Mouse (Mus musculus) heart, adult 18-20 months (tissue): ENCODE measurements around the gene Rnf169. TPM values are rescaled to one million over a fixed set of nuclear protein-coding genes. Genes with fewer than 3 reads are reported as not detected.
"Not testable (repeated sequence)": the region's sequence is repeated elsewhere in the genome, so short reads cannot be mapped to it uniquely, and the experiment has no call there.

Experiments
- DNase-seq, 2 experiments: peaks; one replicate each; pipeline ENCODE4 v3.0.0; 2021 to 2022; ENCODE audit warnings: mixed read lengths in 1 of 2
- total RNA-seq, 2 experiments: library from RNA; stranded (reverse); gene quantifications; 2 replicates each; pipeline ENCODE4 v1.2.3; 2021

Rnf169 gene
- total RNA-seq, 2 experiments from 2014 or later = 10.6 to 11.3 TPM

DNA sequence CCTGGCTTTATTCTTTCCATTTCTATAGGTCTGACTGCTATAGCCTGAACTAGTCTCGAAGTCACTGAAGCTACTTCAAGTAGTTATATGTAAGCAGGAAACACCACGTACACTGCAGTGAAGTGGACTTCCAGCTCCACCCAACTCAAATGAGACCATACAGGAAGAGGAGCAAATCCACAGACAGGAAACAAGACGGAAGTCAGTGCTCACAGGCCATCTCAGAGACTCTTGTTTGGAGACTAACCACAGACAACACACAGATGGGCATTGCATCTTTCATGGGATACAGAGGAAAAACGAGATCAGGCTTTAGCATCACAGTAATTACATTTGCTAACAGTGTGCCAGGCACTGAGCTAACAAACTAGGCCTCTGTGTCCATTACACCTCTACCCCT is 33.9 kb downstream of the Rnf169 start:
- no peak for DNase-seq

DNA sequence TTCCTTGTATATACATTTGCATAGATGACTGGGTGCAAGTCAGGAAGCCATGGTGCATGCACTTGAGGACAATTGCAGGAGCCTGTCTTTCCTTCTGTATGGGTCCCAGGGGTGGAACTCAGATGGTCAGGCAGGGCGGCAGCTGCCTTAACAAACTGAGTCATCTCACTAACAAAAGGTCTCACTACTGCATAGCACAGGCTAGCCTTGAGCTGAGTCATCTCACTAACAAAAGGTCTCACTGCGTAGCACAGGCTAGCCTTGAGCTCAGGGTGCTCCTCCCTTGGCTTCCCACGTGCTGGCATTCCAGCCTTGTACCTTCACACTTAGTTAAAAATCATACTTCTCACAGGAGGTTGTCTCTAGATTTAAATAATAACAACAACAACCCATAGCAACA is 34.3 kb downstream of the Rnf169 start:
- DNase-seq = no peak

DNA sequence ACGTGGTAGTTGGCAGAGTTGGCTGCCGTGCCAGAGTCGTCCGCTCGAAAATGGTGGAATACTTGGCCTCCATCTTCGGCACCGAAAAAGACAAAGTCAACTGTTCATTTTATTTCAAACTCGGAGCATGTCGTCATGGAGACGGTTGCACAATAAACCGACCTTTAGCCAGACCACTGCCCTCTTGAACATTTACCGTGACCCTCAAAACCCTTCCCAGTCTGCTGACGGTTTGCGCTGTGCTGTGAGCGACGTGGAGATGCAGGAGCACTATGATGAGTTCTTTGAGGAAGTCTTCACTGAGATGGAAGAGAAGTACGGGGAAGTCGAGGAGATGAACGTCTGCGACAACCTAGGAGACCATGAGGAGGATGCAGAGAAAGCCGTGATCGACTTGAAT is 35.2 kb downstream of the Rnf169 start:
- not testable (repeated sequence) for DNase-seq

DNA sequence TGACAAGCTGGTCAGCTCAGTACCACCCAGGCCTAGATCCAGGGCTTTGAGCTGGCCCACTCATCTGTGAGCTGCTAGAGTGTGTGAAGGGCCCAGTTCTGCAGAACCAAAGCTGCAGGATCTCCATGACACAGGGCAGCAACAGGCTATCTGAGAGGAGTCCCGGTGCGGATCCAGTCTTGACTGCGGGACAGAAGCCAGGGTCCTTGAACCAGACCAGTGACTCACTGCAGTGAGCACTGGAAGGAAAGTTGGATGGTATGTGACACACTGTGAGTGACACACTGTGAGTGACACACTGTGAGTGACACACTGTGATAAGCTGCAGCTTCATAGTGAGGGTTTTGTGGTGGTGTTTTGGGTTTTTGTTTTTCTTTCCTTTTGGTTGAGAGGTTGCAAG is 35.7 kb downstream of the Rnf169 start:
- no peak for DNase-seq

DNA sequence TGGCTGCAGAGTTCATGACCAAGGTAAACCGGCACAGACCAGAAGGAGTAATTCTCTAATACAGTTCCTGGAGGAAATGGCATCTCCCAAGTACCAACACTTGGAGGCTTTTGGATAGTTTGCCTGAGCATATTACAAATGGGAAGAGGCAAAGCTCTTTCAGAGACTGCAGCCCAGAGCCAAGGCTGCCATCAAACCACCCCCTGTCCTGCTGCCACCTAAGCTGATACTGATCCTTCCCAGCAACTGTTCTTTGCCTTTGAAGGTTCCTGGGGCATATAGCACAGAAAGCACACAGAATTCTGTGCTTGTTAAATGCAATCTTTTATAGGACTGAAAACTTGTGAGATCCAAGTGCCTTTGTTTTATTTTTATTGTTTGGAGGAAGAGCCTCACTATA is 39.6 kb downstream of the Rnf169 start:
- no peak for DNase-seq

DNA sequence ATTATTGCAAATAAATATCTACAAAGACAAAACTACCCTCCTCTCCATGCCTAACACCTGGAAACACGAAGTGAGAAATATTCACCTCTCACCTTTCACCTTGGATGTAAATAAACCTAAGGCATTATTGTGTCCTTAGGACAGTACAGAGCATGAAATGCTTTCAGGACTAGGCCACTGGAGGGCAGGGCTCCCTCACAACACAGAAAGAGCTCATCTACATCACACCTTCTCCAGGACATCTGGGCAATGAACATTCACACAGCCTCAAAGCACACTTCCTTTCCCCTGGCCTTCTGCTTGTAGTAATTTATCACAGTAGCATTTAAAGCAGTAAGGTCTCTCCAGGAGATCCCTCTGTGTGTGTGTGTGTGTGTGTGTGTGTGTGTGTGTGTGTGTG is 44.5 kb downstream of the Rnf169 start:
- no peak for DNase-seq

DNA sequence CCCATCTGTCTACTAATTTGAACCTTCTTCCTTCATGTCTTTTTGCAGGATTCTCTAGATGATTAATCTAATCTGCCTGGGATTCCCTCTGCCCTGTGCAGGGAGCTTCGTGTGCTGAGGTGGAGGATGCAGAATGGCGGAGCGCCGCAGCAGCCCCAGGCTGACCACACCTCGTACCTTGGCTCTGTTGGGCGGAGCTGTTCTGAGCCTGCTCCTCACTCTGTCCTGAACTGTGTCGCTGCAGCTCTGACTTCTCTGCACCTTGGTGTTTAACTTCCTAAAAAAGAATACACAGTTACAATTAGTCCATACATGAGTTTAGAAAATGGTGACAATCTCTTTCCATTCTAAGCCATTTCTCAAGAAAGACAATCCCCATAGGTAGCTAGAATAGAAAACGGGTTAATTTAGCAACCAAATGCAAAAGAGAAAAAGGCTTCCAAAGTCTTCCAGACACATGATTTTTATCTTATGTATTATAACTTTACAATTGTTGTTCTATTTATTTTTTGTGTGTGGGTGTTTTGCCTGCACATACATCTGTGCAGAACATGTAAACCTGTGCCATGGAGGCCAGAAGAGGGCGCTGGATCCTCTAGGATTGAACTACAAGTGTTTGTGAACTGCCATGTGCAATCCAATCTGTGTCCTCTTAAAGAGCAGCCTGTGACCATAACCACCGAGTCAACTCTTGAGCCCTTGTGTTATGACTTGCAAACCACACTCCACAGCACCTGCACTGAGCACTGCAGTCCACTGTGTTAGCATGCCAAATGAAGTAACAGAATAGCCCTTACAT is 53.1 kb downstream of the Rnf169 start:
- DNase-seq = peak; percentile 74 to 87

DNA sequence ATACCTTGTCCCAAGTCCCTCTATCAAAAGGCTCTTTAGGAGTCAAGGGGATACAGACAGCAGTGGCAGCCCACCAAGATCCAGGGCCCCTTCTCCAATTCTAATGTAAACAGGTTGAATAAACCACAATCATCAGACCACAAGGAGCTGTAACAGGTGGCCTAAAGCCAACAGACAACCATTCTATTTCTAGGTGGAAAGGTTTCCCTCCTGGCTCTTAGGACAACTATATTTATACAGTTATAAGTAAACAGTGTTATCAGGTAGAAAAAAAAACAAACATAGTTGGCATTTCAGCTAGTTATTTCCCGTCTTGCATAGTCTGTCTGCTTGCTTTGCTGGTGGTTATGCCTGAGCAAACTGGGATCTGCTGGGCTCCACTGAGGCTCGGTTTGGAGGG is 59.8 kb downstream of the Rnf169 start:
- DNase-seq = no peak

DNA sequence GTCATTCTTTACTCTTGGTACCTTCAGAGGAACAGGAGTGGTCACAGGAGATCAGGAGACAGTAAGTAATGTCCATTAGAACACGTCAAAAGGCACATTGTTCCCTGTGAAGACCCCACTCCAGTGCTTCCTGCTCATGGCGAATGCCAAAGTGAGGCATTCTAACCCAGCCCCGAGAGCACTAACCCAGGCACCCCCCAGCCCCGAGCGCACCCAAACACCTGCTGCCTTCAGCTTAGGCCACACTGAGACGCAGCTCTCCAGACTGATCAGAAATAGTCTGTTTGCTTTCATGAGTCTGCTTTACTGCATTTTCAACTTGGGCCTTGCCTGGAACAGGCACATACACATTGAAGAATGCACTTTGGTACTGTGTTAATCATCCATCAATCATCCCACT is 60.3 kb downstream of the Rnf169 start:
- no peak for DNase-seq

DNA sequence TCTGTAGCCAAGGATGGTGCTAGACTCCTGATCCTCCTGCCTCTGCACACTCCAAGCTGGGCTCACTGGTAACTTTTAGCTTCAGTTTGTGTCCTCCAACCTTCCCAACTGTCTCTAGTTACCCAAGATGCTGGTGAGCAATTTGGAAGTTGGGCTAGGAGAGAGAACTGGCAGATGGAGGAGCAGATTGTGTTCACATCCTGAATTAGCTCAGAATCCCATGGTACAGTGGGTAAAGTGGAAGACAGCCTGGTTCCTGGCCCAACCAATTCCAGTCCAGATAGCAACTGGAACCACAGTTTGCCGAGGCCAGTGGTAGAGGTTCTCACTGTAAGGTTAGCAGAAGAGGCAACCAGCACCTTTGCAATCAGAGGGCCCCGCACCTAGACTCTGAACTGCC is 61.1 kb downstream of the Rnf169 start:
- no peak for DNase-seq

DNA sequence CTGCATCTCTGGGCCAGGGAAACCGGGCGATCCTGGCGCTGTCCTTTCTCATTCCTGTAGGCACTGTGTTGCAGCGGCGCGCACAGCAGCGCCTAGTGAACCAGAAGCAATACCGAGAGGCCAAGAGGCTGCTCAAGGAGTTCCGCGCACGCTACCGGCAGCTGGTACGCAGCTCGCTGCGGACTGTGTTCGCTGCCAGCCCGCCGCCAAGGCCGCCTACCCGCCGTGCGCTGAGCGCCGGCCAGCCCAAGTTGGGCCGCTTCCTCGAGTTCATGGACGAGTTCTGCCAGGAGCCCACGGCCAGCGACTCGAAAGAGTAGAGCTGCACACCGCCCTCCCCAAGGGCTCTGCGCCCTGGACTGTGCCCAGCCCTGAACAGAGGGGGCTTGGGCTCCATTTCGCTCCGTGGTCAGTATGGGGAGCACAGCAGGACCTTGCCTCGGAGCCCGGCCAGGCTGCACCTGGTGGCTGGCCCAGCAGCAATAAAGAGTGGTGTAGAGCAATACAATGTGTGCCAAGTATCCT is 62.9 kb downstream of the Rnf169 start:
- peak; percentile 25 to 35 for DNase-seq

DNA sequence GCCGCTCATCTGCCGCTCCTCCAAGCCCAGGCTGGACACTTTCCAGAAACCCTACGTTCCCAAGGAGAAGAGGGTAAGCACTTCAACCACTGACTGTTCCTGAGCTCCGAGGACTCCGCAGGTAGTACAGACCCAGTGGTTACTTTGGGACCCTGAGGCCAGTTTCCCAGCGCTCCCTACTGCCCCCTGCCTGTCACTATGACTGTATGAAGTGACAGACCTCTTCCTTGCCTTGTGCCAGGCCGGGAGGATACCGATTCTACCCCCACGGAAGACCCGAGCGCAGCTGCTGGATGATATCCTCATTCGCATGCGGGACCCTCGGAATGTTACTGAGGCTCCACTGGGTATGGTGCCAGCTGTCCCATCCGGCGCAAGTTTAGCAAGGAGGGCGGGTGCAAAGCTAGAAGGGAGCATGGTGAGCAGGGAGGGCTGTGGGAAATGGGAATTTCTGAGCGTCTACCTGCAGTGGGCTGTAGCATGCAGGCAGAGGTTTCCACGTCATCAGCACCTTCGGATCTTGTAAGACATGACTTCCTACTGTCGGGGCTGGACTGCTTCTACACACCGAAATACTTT is 63.4 kb downstream of the Rnf169 start:
- peak; percentile 33 to 62 for DNase-seq

DNA sequence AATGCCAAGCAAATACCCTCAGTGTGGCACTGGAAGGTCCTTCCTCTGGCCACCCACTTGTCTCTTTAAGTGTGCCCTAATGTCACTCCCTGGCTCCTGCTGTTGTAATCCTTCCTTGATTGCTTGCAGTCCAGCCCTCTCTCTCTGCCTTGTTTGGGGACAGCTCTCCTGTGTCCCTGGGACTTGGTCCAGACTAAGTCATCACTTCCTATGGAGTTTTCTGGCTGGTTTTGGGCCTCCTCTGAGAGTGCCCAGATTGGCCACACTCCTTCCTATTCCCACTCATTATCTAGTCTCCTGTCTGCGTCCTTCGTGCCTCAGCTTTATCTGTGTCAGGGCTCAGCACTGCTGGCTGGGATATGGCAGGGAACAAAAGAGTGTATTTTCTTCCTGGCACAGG is 64.7 kb downstream of the Rnf169 start:
- DNase-seq = no peak

DNA sequence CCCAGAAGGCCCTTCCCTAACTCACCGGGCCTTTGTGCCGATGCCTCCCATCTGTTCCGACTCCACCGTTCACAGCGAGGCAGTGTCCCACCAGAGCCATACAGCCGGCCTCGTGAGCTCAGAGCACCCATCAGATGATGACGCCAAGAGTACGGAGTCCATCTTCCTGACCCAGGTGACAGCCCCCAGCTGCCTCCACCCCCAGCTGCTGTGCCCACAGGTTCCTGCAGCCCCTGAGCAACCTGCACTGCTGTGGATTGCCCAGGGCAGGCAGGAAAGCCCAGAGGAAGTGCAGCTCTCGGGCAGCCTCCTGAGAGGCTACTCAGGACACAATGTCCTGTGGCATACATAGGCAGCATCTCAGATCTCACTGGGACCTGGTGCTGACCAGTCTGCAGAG is 65.9 kb downstream of the Rnf169 start:
- no peak for DNase-seq

DNA sequence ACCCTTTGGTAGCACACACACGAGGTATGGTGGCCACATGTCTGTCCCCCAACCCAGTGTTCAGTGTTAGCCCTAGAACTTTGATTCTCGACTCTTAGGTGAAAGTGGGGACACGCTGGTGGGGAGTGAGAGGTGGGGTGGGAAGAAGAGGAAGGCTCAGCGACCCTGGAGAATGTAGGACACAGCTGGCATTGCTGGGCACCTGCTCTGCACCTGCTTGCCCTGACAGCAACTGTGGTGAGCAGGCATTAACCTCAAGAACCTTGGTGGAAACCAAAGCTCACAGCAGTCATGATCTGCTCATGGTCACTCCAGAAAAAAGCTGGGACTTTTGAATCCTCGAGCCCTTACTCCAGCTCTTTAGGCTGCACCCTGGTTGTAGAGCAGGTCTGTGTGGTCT is 69.2 kb downstream of the Rnf169 start:
- DNase-seq = no peak

DNA sequence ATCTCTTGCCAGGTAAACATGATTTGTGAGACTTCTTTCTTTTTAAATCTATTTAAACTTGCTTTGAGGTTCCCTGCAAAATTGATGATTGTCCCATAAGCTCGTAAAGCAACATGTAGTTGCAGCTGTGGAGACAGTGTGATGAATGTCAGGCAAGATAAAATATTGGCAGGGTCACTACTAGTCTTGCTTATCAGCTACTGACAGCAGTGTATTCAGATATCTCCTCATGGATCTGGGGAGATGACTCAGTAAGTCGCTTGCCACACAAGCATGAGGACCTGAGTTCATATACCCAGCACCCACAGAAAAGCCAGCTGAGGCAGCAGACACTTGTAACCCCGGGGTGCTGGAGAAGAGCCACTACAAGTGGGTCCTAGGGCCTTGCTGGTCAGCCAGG is 72.8 kb downstream of the Rnf169 start:
- no peak for DNase-seq

DNA sequence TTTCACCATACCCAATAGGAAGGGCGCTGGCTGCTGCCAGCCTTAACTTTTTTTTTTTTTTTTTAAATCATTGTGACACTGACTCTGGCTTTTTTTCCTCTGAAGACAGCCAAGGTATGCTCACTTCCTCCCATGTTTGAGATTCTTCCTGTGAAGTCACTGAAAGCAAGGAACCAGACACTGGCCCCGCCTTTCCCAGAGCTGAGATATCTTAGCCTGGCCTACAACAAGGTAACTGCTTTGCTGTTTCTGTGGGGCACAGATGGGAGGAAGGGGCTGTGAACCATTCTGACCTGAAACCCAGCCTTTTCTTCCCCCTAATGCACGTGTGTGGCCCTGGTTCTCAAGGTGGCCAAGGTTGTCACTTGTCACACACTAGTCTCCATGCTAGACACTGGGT is 73.9 kb downstream of the Rnf169 start:
- no peak for DNase-seq

DNA sequence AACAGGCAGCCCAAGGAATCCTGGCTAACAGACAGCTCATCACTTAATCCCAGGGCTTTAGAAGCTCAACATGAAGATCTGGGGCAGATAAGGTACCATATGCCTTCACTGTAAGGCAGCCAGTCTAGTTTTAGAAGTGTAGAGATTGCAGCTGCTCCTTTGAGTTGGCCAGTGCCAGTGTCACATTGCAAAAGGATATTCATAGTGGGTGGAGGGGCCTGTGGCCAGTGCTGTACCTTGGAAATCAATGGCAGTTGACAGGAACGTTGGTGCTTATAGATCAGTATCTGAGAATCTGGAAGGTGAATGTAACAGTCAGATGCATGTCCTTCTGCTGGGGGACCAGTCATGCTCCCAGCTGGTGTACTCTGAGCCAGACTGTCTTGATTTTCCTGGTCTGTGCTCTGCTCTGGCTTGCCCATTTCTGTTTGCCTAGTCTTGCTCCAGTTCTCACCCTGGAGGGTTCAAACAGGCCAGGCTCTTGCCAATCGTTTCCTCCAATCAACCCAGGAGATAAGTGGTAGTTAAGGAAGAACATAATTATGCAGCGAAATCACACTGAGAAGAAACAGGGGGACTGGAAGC is 75.7 kb downstream of the Rnf169 start:
- DNase-seq = no peak

DNA sequence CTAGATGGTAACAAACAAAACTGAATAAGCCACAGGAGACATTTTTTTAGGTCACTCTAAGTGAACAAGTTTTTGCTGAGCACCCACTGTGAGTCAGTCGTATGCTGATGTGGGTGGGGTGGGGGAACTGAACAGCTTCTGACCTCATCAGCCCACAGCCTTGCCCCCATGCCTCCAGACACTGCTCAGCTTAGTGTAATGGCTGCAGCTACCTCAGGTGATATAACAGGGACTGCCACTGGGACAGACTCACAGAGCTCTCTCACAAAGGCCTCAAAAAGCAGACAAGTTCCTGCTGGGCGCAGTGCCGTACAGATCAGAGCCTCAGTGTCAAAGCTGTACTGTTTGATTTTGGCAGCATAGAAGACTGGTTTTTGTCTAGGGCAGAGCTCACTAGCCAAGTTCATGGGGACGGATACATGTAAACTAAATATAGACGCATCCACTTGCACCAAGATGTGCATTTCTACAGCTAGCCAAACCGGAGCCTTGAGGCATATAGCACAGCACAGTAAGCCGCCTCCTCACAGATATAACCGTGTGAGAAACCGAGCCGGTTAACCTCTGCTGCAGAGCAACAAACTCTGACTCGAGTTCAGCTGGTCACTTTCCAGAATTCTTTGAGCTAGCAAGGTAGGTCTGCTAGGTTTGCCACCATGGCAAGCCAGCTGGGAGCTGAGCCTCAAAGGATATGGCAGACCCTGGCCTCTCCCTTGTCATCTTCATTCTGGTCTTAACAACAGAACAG is 77.2 kb downstream of the Rnf169 start:
- DNase-seq = peak in 1 of 2 experiments; percentile 13

DNA sequence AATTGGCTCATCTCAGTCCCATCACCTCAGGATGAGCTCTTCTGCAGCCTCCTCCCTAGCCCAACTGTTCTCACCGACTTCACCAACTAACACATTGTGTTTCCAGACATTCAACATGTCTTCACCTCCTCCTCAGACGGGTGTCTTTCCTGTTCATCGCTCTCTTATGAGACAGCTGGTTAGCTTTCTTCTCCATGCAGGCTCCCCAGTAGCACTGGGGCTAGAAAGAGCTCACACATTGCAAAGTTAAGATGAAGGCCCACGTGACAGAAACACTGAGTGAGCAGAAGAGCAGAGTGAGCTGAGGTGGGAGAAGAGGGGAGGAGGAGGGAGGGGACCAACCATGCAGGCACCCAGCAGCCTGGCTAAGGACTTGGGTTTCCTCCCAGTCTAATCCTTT is 78.0 kb downstream of the Rnf169 start:
- no peak for DNase-seq

DNA sequence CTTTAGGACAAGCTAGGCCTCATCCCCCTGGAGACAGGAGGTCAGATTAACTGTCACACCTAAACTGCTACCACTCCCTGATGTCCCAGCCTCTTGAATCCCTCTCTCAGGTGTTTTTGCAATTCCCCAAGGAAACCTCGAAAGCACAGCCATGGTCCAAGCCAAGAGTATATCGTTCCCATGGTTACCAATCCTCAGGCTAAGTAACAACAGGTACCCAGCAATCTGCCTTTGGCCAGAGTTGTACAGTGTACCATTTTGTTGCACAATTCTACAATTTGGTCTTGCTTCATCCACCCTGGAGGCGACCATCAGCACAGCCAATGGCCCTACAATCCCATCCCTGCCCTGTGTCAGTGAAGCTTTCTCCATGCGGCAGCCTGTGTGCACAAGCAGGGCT is 83.3 kb downstream of the Rnf169 start:
- DNase-seq = no peak

DNA sequence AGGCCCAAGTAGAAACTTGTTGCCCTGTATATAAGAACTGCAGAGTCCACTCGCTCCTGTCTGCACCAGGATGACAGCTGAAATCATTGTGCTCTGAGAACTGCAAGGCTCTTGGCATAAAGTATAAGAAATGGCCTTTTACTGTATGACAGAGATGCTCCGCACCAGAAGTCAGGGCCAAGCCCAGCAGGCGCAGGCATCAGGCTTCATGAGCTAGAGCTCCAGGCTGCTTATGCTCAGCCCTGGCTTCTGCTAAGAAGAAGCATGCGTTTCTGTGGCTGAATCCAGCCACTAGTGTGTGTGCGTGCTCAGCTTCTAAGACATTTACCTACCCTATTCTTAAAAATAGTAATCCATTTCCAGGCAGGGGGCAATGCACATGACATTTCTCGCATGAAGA is 85.8 kb downstream of the Rnf169 start:
- DNase-seq = no peak

DNA sequence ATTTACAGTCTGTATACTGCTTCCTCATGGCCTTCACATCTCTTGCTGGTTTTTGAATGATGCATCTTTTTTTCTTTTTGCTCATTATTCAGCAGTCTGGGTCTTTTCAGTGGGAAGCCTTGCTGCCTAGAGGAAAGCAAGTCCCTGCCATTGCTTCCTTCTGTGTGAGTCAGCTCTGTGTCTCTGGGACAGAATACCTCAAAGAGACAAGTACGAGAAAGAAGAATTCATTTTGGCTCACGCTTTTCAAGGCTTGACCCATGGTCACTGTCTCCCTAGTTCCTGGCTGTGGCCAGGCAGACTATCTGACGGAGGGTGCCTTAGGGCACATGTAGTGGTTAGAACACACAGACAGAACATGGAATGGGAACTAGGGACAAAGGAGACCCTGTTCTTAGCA is 86.3 kb downstream of the Rnf169 start:
- DNase-seq = no peak
